ENCODE assay signal across 10 mouse cellular contexts in the genomic region with DNA sequence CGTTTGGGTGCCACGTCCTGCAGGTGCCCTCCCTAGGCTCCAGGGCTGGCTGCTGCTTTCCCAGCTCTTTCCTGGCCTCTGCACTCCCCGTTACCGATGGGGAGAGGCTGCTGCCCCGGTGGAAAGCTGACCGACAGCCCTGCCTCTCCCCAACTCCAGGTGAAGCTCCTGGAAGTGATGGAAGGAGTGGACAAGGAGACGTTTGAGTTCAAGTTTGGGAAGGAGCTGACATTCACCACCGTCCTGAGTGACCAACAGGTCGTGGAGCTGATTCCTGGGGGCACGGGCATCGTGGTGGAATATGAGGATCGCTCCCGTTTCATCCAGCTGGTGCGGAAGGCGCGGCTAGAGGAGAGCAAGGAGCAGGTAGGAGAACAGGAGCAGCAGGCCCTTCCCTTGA.
"Had no signal": no experiment of that assay in that cellular context is flagged by ENCODE, and none has a peak within 500 bp of the region (broad histone marks: within the 10 kb centered on the region; RNA-seq: fewer than 3 reads in every experiment).

No protein-coding gene starts in this region.

- H3K4me1 ChIP-seq: heart, embryonic 12.5 days; hindbrain, embryonic 13.5 days; hindbrain, embryonic 15.5 days had no signal

- H3K27me3 ChIP-seq: heart, embryonic 12.5 days; hindbrain, embryonic 13.5 days; hindbrain, embryonic 15.5 days; kidney, embryonic 15.5 days; liver, embryonic 13.5 days had no signal

- H3K27ac ChIP-seq: heart, embryonic 10.5 days; hindbrain, embryonic 13.5 days; hindbrain, embryonic 15.5 days; hindbrain, postnatal 0 days; kidney, embryonic 15.5 days; kidney, postnatal 0 days; liver, embryonic 13.5 days had no signal

- H3K4me3 ChIP-seq: heart, embryonic 10.5 days; heart, embryonic 12.5 days; hindbrain, embryonic 13.5 days; hindbrain, embryonic 15.5 days; kidney, embryonic 15.5 days; liver, embryonic 13.5 days had no signal

- H3K9ac ChIP-seq: heart, embryonic 12.5 days; hindbrain, embryonic 13.5 days; hindbrain, embryonic 15.5 days; kidney, embryonic 15.5 days; liver, embryonic 13.5 days had no signal

- DNase-seq: gastrocnemius, postnatal 36 days had no signal

- H3K9me3 ChIP-seq: heart, embryonic 10.5 days; heart, embryonic 12.5 days; hindbrain, embryonic 13.5 days; hindbrain, embryonic 15.5 days; kidney, embryonic 15.5 days; liver, embryonic 13.5 days had no signal

- H3K4me2 ChIP-seq: heart, embryonic 12.5 days; hindbrain, embryonic 13.5 days; hindbrain, embryonic 15.5 days; kidney, embryonic 15.5 days; liver, embryonic 11.5 days; liver, embryonic 13.5 days had no signal
